Mouse (Mus musculus): Measurements from ENCODE around the gene Mtmr12.
"Not testable (repeated sequence)": the region's sequence is repeated elsewhere in the genome, so short reads cannot be mapped to it uniquely, and the experiment has no call there.

Gene Mtmr12

GRCm38 (mm10) chr15:12204319-12205159 is at the start of gene Mtmr12:
Gene Mtmr12, plus strand, starts transcription at chr15:12205028.
- DNase-seq: peak; percentile 100

GRCm38 (mm10) chr15:12178126-12178525 is 26.7 kb upstream of the Mtmr12 start:
- DNase-seq: no peak

- not testable (repeated sequence) for DNase-seq
Measured at GRCm38 (mm10) chr15:12181181-12181805, 23.5 kb upstream of the Mtmr12 start.

- no peak for DNase-seq
Measured at GRCm38 (mm10) chr15:12193880-12194816, 10.7 kb upstream of the Mtmr12 start.

- no peak for DNase-seq
Measured at GRCm38 (mm10) chr15:12194817-12195735, 9.8 kb upstream of the Mtmr12 start.

GRCm38 (mm10) chr15:12195966-12196365 is 8.9 kb upstream of the Mtmr12 start:
- DNase-seq: no peak

GRCm38 (mm10) chr15:12196410-12197191 is 8.2 kb upstream of the Mtmr12 start:
- DNase-seq: peak; percentile 72 to 79

- DNase-seq: no peak
Measured at GRCm38 (mm10) chr15:12197361-12197760, 7.5 kb upstream of the Mtmr12 start.

- DNase-seq: no peak
Measured at GRCm38 (mm10) chr15:12200021-12200420, 4.8 kb upstream of the Mtmr12 start.

- DNase-seq: no peak
Measured at GRCm38 (mm10) chr15:12201856-12202255, 3.0 kb upstream of the Mtmr12 start.

- no peak for DNase-seq
Measured at GRCm38 (mm10) chr15:12202456-12202855, 2.4 kb upstream of the Mtmr12 start.

GRCm38 (mm10) chr15:12203008-12203407 is 1.8 kb upstream of the Mtmr12 start:
- not testable (repeated sequence) for DNase-seq

- no peak for DNase-seq
Measured at GRCm38 (mm10) chr15:12203512-12204318, 1.1 kb upstream of the Mtmr12 start.

GRCm38 (mm10) chr15:12205160-12205901 is 503 bp downstream of the Mtmr12 start:
- no peak for DNase-seq

GRCm38 (mm10) chr15:12205902-12206645 is 1.2 kb downstream of the Mtmr12 start:
- DNase-seq: no peak

GRCm38 (mm10) chr15:12206646-12207222 is 1.9 kb downstream of the Mtmr12 start:
- no peak for DNase-seq

GRCm38 (mm10) chr15:12207556-12208090 is 2.8 kb downstream of the Mtmr12 start:
- DNase-seq: no peak

- no peak for DNase-seq
Measured at GRCm38 (mm10) chr15:12211577-12211976, 6.7 kb downstream of the Mtmr12 start.
